Mouse (Mus musculus) neural tube, embryonic 13.5 days (tissue): ENCODE measurements around the gene Tctn3. TPM values are rescaled to one million over a fixed set of nuclear protein-coding genes. Genes with fewer than 3 reads are reported as not detected.
"Not testable (repeated sequence)": the region's sequence is repeated elsewhere in the genome, so short reads cannot be mapped to it uniquely, and the experiment has no call there.

Experiments used
- ATAC-seq: fragments of 200-750 bp; cut with Nextera tagmentation; 2 replicates; pipeline ENCODE4 v1.8.0; 2017; ENCODE audit warnings: low read depth, mild to moderate bottlenecking, moderate TSS enrichment, moderate library complexity
- H3K27ac ChIP-seq: fragments of 300-500 bp; sonication (generic); replicated peaks from 2 replicates; pipeline ENCODE4 v1.5.1; 2015; ENCODE audit warnings: moderate library complexity, mild to moderate bottlenecking, inconsistent platforms
- H3K27me3 ChIP-seq: fragments of 300-500 bp; sonication (generic); 2 replicates; pipeline ENCODE4 v1.6.1; 2015; ENCODE audit warnings: mild to moderate bottlenecking, inconsistent platforms
- H3K36me3 ChIP-seq: fragments of 300-500 bp; sonication (generic); 2 replicates; pipeline ENCODE4 v1.6.1; 2015; ENCODE audit warnings: mild to moderate bottlenecking, inconsistent platforms
- H3K4me1 ChIP-seq: fragments of 300-500 bp; sonication (generic); replicated peaks from 2 replicates; pipeline ENCODE4 v1.6.1; 2015; ENCODE audit warnings: inconsistent platforms
- H3K4me2 ChIP-seq: fragments of 300-500 bp; sonication (generic); 2 replicates; pipeline ENCODE4 v1.6.1; 2015; ENCODE audit warnings: inconsistent platforms, mild to moderate bottlenecking, moderate library complexity
- H3K4me3 ChIP-seq: fragments of 300-500 bp; sonication (generic); 2 replicates; pipeline ENCODE4 v1.5.1; 2015; ENCODE audit warnings: mild to moderate bottlenecking, inconsistent platforms
- H3K9ac ChIP-seq: fragments of 300-500 bp; sonication (generic); 2 replicates; pipeline ENCODE4 v1.6.1; 2015; ENCODE audit warnings: moderate library complexity, mild to moderate bottlenecking, inconsistent platforms
- H3K9me3 ChIP-seq: fragments of 300-500 bp; sonication (generic); 2 replicates; pipeline ENCODE4 v1.6.1; 2016; ENCODE audit warnings: inconsistent platforms
- WGBS: fragments of 180-500 bp; shearing (Covaris S2); methylation state at CpG from one replicate; pipeline ENCODE4 v1.1.7; 2015; 5-methylcytosine and 5-hydroxymethylcytosine counted together
- polyA plus RNA-seq: library from polyadenylated mRNA; unstranded; fragments of >200 nt; fragmentation: Nextera tagmentation; extraction: Ambion mirVana; gene quantifications from 2 replicates; pipeline ENCODE4 v1.2.1, GENCODE M21; 2015

Gene Tctn3
- polyA plus RNA-seq, 1 experiment from 2014 or later = 10.6 TPM

GRCm38 (mm10) chr19:40640799-40641198 lies 28.8 kb upstream of the Tctn3 start:
- Histone ChIP-seq H3K36me3 (no peaks in the 10 kb centered on the region), H3K4me2 (no peak overlapping the region), H3K9me3 (no peaks in the 10 kb centered on the region), H3K27me3 (no peaks in the 10 kb centered on the region), H3K27ac (no peak overlapping the region), H3K4me3 (no peak overlapping the region), H3K4me1 (no peaks in the 10 kb centered on the region), H3K9ac (no peak overlapping the region)
- ATAC-seq = no peak
- 92% methylated on average over 2 of the region's 2 CpGs for WGBS

GRCm38 (mm10) chr19:40639729-40640304 lies 27.8 kb upstream of the Tctn3 start:
- Histone ChIP-seq H3K27ac (no peak overlapping the region), H3K27me3 (no peaks in the 10 kb centered on the region), H3K9ac (no peak overlapping the region), H3K4me2 (no peak overlapping the region), H3K4me3 (no peak overlapping the region), H3K4me1 (no peaks in the 10 kb centered on the region), H3K9me3 (0 out of 2 replicates have a peak, but pooled peaks cover 6% of the 10 kb centered on the region), H3K36me3 (no peaks in the 10 kb centered on the region)
- 76% methylated on average over 11 of the region's 11 CpGs for WGBS
- ATAC-seq = no peak

DNA sequence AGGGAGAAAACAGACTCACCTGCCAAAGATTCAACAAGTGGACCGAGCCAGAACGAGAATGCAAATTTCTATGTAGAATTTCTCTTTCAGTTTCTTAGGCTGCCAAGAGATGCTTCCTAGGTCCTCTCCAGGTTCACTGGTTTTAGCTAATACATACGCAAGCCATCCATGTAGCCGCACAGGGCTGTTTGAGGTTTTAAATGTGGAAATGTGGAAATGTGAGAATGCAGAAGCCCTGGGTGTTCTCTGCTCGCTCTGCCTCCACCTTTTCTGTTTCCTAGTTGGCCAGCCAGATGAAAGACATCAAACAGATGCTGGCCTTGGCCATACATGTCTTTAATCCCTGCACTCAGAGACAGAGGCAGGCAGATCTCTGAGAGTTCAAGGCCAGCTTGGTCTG lies 26.5 kb upstream of the Tctn3 start:
- H3K4me2 ChIP-seq = no peak overlapping the region
- no peaks in the 10 kb centered on the region for H3K27me3 ChIP-seq
- WGBS = 90% methylated on average over 5 of the region's 5 CpGs
- no peak overlapping the region for H3K27ac ChIP-seq
- H3K36me3 ChIP-seq = no peaks in the 10 kb centered on the region
- H3K4me1 ChIP-seq = no peaks in the 10 kb centered on the region
- H3K9me3 ChIP-seq = 0 out of 2 replicates have a peak, but pooled peaks cover 6% of the 10 kb centered on the region
- no peak overlapping the region for H3K4me3 ChIP-seq
- H3K9ac ChIP-seq = no peak overlapping the region
- no peak for ATAC-seq

- H3K36me3 ChIP-seq = no peaks in the 10 kb centered on the region
- no peaks in the 10 kb centered on the region for H3K27me3 ChIP-seq
- H3K4me1 ChIP-seq = no peaks in the 10 kb centered on the region
- 0 out of 2 replicates have a peak overlapping the region, but pooled peaks have one; percentile 23 for H3K27ac ChIP-seq
- 85% methylated on average over 7 of the region's 7 CpGs for WGBS
- H3K4me3 ChIP-seq = no peak overlapping the region
- H3K4me2 ChIP-seq = no peak overlapping the region
- H3K9me3 ChIP-seq = 0 out of 2 replicates have a peak, but pooled peaks cover 6% of the 10 kb centered on the region
- no peak overlapping the region for H3K9ac ChIP-seq
- no peak for ATAC-seq
Observed at GRCm38 (mm10) chr19:40637601-40638000, 25.6 kb upstream of the Tctn3 start.

DNA sequence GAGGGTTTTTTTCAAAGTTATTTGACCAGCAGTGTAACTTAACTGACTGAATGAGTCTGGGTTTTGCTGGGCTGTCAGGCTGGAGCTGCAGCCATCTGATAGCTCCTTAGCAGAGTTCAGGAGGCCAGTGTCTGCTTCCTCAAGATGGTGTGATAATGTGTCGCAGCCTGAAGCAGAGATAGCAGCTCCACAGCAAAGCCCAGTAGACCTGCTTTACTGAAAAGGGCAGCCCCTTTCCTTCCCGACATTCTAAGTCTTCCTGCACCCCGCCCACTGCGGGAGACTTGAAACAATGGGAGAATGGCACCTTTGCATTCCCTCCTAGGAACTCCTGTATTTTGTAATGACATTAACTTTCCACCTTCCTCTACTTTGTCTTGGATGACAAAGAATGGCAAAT lies 25.1 kb upstream of the Tctn3 start:
- Histone ChIP-seq H3K4me1 (no peaks in the 10 kb centered on the region), H3K9me3 (0 out of 2 replicates have a peak, but pooled peaks cover 6% of the 10 kb centered on the region), H3K27me3 (no peaks in the 10 kb centered on the region), H3K27ac (no peak overlapping the region), H3K4me3 (no peak overlapping the region), H3K9ac (no peak overlapping the region), H3K36me3 (no peaks in the 10 kb centered on the region), H3K4me2 (no peak overlapping the region)
- no peak for ATAC-seq
- WGBS = 66% methylated on average over 4 of the region's 4 CpGs

GRCm38 (mm10) chr19:40633144-40633543 lies 21.1 kb upstream of the Tctn3 start:
- Histone ChIP-seq H3K27ac (no peak overlapping the region), H3K4me1 (no peaks in the 10 kb centered on the region), H3K9me3 (0 out of 2 replicates have a peak, but pooled peaks cover 6% of the 10 kb centered on the region), H3K27me3 (no peaks in the 10 kb centered on the region), H3K9ac (no peak overlapping the region), H3K36me3 (no peaks in the 10 kb centered on the region), H3K4me2 (no peak overlapping the region), H3K4me3 (no peak overlapping the region)
- WGBS = 82% methylated on average over 1 of the region's 1 CpGs
- no peak for ATAC-seq

DNA sequence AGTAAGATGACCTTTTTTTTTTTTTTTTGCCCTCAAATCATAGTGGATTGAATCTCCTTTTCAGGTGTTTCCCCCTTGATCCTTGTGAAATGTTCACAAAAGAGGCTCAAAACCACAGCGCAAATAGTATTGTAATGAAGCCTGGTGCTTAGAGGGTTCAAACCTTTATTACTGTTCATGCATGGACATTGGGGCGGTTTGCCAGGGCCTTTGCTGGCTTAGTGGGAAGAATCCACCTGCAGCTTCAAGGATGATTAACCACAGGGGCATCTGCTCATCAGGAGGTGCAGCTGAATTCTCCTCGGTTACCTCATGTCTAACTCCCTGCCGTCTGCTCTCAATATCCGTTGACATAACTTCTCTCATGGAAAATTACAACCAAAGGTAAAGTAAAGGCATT lies 20.6 kb upstream of the Tctn3 start:
- Histone ChIP-seq H3K4me3 (no peak overlapping the region), H3K9me3 (0 out of 2 replicates have a peak, but pooled peaks cover 6% of the 10 kb centered on the region), H3K27me3 (no peaks in the 10 kb centered on the region), H3K4me2 (no peak overlapping the region), H3K27ac (no peak overlapping the region), H3K9ac (no peak overlapping the region), H3K4me1 (no peaks in the 10 kb centered on the region), H3K36me3 (no peaks in the 10 kb centered on the region)
- no peak for ATAC-seq
- WGBS = 91% methylated on average over 5 of the region's 5 CpGs

- Histone ChIP-seq H3K4me2 (no peak overlapping the region), H3K9me3 (0 out of 2 replicates have a peak, but pooled peaks cover 6% of the 10 kb centered on the region), H3K27me3 (no peaks in the 10 kb centered on the region), H3K4me3 (no peak overlapping the region), H3K4me1 (no peaks in the 10 kb centered on the region), H3K9ac (no peak overlapping the region), H3K36me3 (no peaks in the 10 kb centered on the region), H3K27ac (no peak overlapping the region)
- 89% methylated on average over 3 of the region's 3 CpGs for WGBS
- ATAC-seq = no peak
Observed at GRCm38 (mm10) chr19:40632193-40632592, 20.2 kb upstream of the Tctn3 start.

GRCm38 (mm10) chr19:40630606-40631005 lies 18.6 kb upstream of the Tctn3 start:
- no peak overlapping the region for H3K27ac ChIP-seq
- no peak overlapping the region for H3K9ac ChIP-seq
- H3K4me1 ChIP-seq = 0 out of 2 replicates have a peak, but pooled peaks cover 3% of the 10 kb centered on the region
- no peak for ATAC-seq
- no peaks in the 10 kb centered on the region for H3K27me3 ChIP-seq
- no peak overlapping the region for H3K4me3 ChIP-seq
- H3K9me3 ChIP-seq = 0 out of 2 replicates have a peak, but pooled peaks cover 6% of the 10 kb centered on the region
- 84% methylated on average over 7 of the region's 7 CpGs for WGBS
- H3K4me2 ChIP-seq = no peak overlapping the region
- H3K36me3 ChIP-seq = no peaks in the 10 kb centered on the region

DNA sequence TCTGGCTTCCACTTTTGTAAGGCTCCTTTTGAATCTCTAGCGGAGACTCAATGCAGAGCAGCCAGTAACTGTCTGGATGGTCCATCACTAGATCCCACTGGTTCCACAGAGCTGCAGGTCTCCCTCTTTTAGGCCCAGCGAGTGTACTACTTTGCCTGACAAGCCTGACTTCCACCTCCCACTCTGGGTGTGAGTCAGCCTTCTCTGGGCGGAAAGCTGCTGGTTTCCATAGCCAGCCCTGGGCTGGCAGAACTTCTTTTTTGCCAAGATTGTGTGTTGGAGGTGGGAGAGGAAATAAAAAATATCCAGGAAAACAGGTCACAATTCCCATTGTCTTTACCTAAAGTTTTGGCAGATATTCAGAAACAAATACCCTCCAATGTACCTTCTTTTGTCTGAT lies 18.1 kb upstream of the Tctn3 start:
- Histone ChIP-seq H3K27ac (no peak overlapping the region), H3K9me3 (0 out of 2 replicates have a peak, but pooled peaks cover 1% of the 10 kb centered on the region), H3K4me1 (0 out of 2 replicates have a peak, but pooled peaks cover 3% of the 10 kb centered on the region), H3K36me3 (no peaks in the 10 kb centered on the region), H3K4me3 (no peak overlapping the region), H3K9ac (no peak overlapping the region), H3K4me2 (no peak overlapping the region), H3K27me3 (no peaks in the 10 kb centered on the region)
- WGBS = 58% methylated on average over 3 of the region's 3 CpGs
- no peak for ATAC-seq

DNA sequence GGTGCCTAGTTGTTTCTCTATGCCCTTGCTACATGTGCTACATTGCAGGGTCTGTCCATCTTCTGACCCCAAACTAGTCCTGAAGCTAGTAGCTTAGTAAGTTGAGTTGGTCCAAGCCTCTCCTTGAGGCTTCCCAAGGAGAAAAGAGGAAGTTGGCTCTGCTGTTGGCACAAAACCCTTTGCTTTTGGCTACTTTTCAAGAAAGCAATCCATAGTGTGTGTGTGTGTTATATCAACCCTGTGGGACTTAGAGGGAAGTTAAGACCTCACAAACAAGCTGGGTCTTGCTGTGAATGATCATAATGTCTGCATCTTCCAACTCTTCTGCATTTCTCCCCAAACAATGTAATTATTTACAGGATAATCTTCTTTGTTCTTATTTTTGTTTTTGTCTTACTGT lies 16.9 kb upstream of the Tctn3 start:
- H3K4me2 ChIP-seq = no peak overlapping the region
- H3K9me3 ChIP-seq = no peaks in the 10 kb centered on the region
- no peaks in the 10 kb centered on the region for H3K27me3 ChIP-seq
- no peak overlapping the region for H3K27ac ChIP-seq
- H3K4me3 ChIP-seq = no peak overlapping the region
- no peak overlapping the region for H3K9ac ChIP-seq
- ATAC-seq = no peak
- 0 out of 2 replicates have a peak, but pooled peaks cover 3% of the 10 kb centered on the region for H3K4me1 ChIP-seq
- H3K36me3 ChIP-seq = no peaks in the 10 kb centered on the region

DNA sequence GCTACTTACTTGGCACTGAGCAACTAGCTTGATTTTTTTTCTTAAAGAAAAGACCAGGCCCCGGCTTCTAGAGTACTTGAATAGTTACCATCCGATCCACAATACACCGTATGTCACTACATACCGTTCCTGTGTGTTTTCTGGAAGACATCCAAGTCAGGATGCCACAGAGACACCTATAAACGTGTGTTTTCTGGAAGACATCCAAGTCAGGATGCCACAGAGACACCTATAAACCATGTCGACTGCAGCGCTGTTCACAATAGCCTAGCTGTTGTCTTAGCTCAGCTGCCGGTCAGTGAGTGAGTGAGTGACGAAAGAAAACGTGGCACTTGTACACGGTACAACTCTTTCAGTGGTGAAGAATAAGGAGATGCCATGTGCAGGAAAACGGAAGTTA lies 13.9 kb upstream of the Tctn3 start:
- Histone ChIP-seq H3K27me3 (no peaks in the 10 kb centered on the region), H3K9ac (no peak overlapping the region), H3K27ac (no peak overlapping the region), H3K4me1 (0 out of 2 replicates have a peak, but pooled peaks cover 3% of the 10 kb centered on the region), H3K4me2 (no peak overlapping the region), H3K9me3 (no peaks in the 10 kb centered on the region), H3K36me3 (no peaks in the 10 kb centered on the region), H3K4me3 (no peak overlapping the region)
- no peak for ATAC-seq
- 59% methylated on average over 12 of the region's 12 CpGs for WGBS

DNA sequence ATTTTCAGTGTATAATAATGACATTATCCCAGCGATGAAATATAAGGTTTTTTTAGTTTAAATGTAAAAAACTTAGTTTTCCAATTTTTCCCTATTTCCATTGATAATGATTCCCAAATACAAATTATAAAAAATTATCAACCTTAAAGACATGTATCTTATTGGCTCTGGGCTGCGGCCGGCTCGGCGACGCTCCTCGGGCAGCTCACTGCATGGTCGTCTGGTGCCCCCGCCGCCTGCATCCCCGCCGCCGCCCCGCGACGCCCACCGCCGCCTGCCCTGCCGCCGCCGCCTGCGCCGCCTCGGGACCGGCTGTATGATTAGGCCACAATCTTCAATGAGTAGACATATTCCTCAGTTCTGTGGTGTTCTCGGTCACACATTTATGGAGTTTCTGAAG lies 9.6 kb upstream of the Tctn3 start:
- not testable (repeated sequence) for H3K4me2 ChIP-seq, H3K36me3 ChIP-seq, H3K27me3 ChIP-seq, H3K4me1 ChIP-seq, H3K9me3 ChIP-seq, H3K9ac ChIP-seq, ATAC-seq, H3K27ac ChIP-seq, H3K4me3 ChIP-seq
- WGBS = 62% methylated on average over 13 of the region's 26 CpGs
